Mouse (Mus musculus): ENCODE data around the gene Dgkg.
A peak's percentile ranks its signal among the peaks of the same experiment; 100 is the strongest.

The Dgkg gene

DNA sequence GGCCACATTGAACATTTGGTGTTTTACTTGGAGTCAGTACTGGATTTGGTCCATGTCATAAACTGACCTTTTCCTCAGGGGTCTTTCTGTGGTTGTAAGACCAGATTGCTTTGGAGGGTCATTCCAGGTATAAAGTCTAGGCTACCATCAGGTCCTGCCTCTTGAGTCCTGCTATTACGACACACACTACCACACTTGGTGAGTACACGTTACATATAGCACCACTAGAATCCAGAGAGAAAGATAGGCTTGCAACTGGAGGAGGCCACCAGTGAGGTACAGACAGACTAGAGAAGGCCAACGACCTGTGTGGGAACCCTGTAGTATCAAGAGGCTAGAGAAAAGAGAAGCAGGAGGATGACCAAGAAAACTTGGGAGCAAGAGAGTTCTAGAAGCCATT, 157.6 kb downstream of the Dgkg start:
- no peak for DNase-seq (ENCODE audit: low spot score in 2 of 2)

- DNase-seq (ENCODE audit: low spot score in 2 of 2) = no peak
Observed at GRCm38 (mm10) chr16:22497976-22498375, 159.0 kb downstream of the Dgkg start.

GRCm38 (mm10) chr16:22495259-22495658, 161.8 kb downstream of the Dgkg start:
- no peak for DNase-seq (ENCODE audit: low spot score in 2 of 2)

GRCm38 (mm10) chr16:22494815-22495214, 162.2 kb downstream of the Dgkg start:
- no peak for DNase-seq (ENCODE audit: low spot score in 2 of 2)

DNA sequence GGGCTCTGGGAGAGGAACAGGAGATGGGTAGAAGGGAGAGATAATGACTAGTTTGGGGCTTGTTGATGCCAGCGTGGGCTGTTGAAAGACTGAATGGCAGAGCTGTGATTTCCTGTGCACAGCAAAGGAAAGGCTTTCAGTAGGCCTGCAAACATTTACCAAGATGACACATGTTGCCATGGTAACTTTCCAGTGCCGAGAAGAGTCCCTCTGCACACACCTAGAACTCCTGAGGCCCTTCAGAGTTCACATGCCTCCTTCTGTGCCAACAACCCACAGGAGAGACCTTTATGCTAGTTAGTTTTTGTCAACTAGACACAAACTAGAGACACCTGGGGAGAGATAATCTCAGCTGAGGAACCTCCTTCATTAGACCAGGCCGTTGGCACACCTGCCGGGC, 163.6 kb downstream of the Dgkg start:
- no peak for DNase-seq (ENCODE audit: low spot score in 2 of 2)

DNA sequence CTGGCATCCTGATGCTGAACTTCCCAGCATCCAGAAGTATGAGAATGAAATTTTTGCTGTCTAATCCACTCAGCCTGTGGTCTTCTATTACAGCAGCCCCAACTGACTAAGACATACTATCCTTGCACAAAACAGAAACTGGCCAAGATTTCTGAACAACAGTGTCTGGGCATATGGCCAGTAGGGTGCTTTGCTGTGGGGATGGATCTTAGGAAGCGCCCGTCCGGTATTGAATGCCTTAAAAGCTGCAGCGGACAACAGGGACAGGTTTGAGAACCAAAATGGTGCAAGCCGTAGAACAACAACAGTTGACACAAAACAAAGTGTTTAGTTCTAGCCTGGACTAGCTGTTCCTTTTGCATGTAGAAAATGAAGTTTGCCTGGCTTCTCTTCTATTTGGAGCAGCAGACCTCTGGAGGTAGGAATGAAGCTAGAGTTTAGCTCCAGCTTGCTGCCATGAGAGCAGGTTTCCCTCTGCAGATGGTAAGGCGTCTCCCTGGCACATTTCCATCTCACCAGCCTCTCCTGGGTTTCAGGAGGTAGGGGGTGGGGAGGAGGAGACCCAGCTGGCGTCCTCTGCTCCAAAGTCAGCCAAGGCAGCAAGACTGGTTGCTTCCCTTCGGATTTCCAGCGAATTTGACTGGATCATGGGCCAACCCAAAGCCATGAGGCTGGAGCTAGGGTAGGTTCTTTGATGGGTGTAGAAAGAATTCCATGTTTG, 165.4 kb downstream of the Dgkg start:
- DNase-seq (ENCODE audit: low spot score in 2 of 2) = no peak

- DNase-seq (ENCODE audit: low spot score in 2 of 2) = peak in 1 of 2 experiments; percentile 27
Observed at GRCm38 (mm10) chr16:22483900-22484299, 173.1 kb downstream of the Dgkg start.

DNA sequence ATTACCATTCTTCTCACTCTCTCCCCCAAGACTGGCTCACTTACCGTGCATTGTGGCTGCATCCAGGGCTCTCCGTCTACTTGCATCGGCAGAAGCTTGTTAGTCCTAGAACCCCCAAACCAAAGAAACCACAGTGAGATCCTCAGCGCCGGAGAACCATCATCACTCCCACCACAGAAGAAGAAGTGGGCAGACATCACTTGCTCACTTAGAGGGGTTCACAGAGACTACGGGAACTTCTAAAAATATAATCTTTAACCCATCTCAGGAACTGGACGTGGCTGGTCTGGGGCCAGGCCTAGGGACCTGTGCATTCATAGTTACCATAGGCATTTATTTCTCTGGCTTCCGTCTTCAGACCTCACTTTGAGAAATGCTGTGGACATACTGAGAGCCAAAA, 177.7 kb downstream of the Dgkg start:
- no peak for DNase-seq (ENCODE audit: low spot score in 2 of 2)

- DNase-seq (ENCODE audit: low spot score in 2 of 2) = no peak
Observed at GRCm38 (mm10) chr16:22471728-22472127, 185.3 kb downstream of the Dgkg start.

- DNase-seq (ENCODE audit: low spot score in 2 of 2) = no peak
Observed at GRCm38 (mm10) chr16:22469385-22469784, 187.6 kb downstream of the Dgkg start.

DNA sequence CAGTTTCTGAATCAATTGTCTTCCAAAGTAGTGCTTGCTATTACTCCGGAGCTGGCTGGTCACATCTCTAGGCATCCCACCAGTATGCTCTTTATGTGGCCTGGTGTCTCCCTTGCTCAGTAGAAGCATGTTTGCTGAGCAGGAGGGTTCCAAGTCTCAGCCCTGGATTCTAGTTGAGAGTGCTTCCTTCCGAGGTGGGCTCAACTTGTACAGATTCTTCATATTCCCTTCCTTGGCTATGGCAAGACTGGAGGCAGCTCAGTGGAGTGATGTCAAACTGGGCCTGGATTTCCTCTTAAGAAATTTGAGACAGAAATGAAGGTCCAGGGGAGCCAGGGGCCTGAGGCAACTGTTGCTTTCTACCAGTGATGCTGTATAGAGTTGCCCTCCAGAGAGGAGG, 189.9 kb downstream of the Dgkg start:
- no peak for DNase-seq (ENCODE audit: low spot score in 2 of 2)

DNA sequence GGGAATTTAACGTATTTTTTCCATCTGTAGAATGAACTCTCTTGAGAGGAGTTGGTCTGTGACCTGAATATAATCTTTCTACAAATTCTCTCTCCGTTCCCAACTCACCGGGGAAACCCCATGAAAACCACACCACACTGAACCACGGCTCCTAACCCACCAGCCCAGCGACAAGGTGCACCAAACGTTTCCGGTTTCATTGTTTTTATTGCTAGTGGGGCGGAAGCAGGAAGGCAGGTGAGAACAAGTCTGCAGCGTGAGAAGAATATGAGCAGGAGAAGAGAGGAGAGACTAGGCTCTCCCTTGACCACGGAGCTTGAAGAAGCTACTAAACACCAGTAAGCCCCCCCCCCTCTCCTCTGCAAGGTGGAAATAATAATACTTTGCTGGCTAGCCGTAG, 190.6 kb downstream of the Dgkg start:
- DNase-seq (ENCODE audit: low spot score in 2 of 2) = no peak

DNA sequence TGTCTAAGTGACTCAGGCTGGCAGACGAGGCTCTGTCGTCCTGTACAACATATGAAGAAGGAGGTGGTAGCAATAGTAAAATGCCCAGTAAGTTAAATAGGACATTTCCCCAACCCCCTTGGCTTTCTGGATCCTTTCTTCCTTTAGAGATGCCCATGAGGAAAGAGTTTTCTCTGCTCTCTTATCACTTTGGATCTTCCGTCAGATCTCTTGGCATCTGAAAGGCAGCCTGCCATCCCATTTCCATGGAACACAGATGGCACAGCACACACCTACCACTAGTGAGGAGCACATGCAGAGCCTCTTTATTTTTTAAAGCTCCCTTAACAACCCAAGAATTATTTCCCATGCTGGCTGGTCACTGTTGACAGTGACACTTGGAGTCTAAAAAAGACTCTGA, 194.8 kb downstream of the Dgkg start:
- DNase-seq (ENCODE audit: low spot score in 2 of 2) = no peak

GRCm38 (mm10) chr16:22461728-22462127, 195.3 kb downstream of the Dgkg start:
- no peak for DNase-seq (ENCODE audit: low spot score in 2 of 2)

GRCm38 (mm10) chr16:22460960-22461359, 196.1 kb downstream of the Dgkg start:
- DNase-seq (ENCODE audit: low spot score in 2 of 2) = no peak

DNA sequence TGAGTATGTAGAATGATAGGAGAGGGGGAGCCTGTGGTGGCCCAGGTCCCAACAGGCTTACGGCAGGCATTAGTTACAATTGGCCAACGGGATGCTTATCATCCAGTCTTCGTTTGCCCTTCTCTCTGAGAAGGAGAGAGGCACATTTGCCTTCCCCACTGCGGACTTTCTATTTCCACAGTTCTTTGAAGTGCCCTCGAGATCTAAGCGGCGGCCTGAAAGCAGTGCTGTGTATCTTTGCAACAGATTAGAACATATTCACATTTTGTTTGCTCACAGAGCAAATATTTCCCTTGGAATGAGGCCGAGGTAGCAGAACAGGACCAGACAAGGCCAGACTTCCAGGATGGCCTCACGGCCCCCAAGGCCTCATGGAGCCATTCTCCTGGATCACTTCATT, 204.9 kb downstream of the Dgkg start:
- DNase-seq (ENCODE audit: low spot score in 2 of 2) = no peak

- no peak for DNase-seq (ENCODE audit: low spot score in 2 of 2)
Observed at GRCm38 (mm10) chr16:22448093-22448492, 208.9 kb downstream of the Dgkg start.

GRCm38 (mm10) chr16:22444786-22445185, 212.2 kb downstream of the Dgkg start:
- no peak for DNase-seq (ENCODE audit: low spot score in 2 of 2)

DNA sequence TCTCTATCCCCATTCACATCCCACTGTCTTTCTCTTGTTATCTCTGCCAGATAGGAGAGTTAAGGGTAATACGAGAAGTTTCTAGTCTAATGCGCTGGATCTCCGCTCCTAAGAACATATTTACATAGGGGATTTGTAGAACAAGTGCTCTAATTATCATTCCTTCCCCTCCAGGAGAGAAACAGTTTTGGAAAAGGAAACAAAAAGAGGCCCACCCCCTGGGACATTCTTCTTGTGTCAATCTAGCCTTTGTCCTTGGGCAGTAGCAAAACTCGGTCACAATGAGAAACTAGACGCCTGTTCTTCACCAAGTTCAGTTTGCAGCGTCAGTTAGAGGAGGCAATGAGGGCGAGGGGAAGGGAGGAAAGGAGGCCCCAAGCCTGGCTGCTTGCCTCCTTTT, 214.8 kb downstream of the Dgkg start:
- no peak for DNase-seq (ENCODE audit: low spot score in 2 of 2)

- no peak for DNase-seq (ENCODE audit: low spot score in 2 of 2)
Observed at GRCm38 (mm10) chr16:22441317-22441716, 215.7 kb downstream of the Dgkg start.

DNA sequence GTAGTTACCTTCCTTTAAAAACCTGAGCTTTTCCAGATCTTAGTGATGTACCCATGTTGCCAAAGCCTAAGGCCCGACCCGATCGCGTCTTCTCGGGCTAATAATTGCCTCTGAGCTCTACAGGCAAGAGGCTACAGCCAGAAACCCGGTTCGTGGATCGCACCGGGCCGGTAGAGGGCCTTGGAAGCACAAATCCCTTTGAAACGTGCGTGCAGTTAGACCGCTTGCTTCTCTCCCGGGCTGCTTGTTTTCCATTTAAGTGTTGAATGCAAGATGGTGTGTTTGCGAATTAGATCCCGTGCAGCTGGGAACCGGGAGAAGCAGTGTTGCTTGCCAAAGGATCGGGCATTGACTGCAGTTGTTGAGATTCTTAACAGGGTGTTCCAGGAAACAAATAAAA, 216.8 kb downstream of the Dgkg start:
- DNase-seq (ENCODE audit: low spot score in 2 of 2) = peak; percentile 29 to 43

- peak; percentile 97 to 99 for DNase-seq (ENCODE audit: low spot score in 2 of 2)
Observed at GRCm38 (mm10) chr16:22439499-22440177, 217.4 kb downstream of the Dgkg start, which contains the start of gene Etv5. Etv5 (minus strand) TSS chr16:22439719.

Measured in frontal cortex, postnatal 25 days (tissue).